Mouse (Mus musculus) E14TG2a.4 (cell line): ENCODE results near the gene Gnaq.
A peak's percentile ranks its signal among the peaks of the same experiment; 100 is the strongest.

Source experiments
- H3K27me3 ChIP-seq: 2 replicates; pipeline ENCODE4 v1.6.1; 2014; ENCODE audit warnings: low read length, control low read depth; ENCODE audit not compliant: insufficient read depth
- H3K36me3 ChIP-seq: 2 replicates; pipeline ENCODE4 v1.6.1; 2014; ENCODE audit warnings: low read length, control low read depth; ENCODE audit not compliant: insufficient read depth
- H3K4me1 ChIP-seq: replicated peaks from 2 replicates; pipeline ENCODE4 v1.6.1; 2014; ENCODE audit warnings: low read depth, low read length, control low read depth
- H3K4me3 ChIP-seq: replicated peaks from 2 replicates; pipeline ENCODE4 v1.5.1; 2014; ENCODE audit warnings: mild to moderate bottlenecking, low read length
- H3K9me3 ChIP-seq: 2 replicates; pipeline ENCODE4 v1.6.1; 2014; ENCODE audit warnings: low read length, control low read depth
- CTCF ChIP-seq: conservative IDR thresholded peaks from 2 replicates; pipeline ENCODE4 v1.5.1; 2014; ENCODE audit warnings: low read length
- NANOG ChIP-seq: IDR thresholded peaks from 2 replicates; pipeline ENCODE4 v1.6.1; 2014; ENCODE audit warnings: borderline replicate concordance, low read length, mixed read lengths
- POU5F1 ChIP-seq: IDR thresholded peaks from 2 replicates; pipeline ENCODE4 v1.6.1; 2014; ENCODE audit warnings: low read length, borderline replicate concordance

The Gnaq gene

DNA sequence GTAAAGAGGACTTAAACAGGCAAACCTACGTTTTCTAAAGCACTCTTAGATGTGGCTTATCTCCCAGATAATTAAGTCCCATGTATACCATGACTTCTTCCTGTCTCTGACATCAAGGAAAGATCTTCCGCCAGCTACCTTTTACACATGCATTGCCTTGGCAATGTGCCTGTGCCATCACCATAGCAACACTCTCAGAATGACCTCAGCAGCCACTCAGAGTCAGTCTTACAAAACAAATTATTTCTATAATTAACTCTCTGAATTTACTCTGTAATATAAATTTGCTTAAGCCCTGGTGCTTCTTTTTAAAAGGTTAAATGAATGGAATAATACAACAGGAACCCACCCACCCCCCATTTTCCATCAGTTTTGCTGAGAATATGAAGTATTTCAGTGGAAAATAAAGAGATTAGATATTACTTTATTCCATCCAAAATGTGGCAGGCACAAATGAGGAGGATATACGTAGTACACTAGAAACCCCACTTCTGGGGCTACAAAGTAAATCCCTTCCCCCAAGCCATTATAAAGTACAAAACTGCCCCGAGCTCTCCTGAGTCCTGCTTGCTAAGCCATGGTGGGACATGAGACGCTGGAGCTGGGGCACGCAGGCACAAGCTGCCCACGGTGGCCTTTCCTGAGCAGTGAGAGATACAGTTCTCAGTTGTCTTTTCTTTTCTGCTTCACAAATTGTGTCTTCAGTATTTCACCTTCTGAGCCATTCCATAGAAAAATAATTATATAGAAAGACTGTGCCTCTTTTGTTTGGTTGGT is 195.6 kb downstream of the Gnaq start:
- 0 out of 2 replicates have a peak, but pooled peaks cover 3% of the 10 kb centered on the region for H3K36me3 ChIP-seq
- H3K4me1 ChIP-seq = 0 out of 2 replicates have a peak, but pooled peaks cover 6% of the 10 kb centered on the region
- no peaks in the 10 kb centered on the region for H3K9me3 ChIP-seq
- no peak overlapping the region for H3K4me3 ChIP-seq
- TF ChIP-seq NANOG (no peak), CTCF (no peak), POU5F1 (no peak)
- H3K27me3 ChIP-seq = no peaks in the 10 kb centered on the region

DNA sequence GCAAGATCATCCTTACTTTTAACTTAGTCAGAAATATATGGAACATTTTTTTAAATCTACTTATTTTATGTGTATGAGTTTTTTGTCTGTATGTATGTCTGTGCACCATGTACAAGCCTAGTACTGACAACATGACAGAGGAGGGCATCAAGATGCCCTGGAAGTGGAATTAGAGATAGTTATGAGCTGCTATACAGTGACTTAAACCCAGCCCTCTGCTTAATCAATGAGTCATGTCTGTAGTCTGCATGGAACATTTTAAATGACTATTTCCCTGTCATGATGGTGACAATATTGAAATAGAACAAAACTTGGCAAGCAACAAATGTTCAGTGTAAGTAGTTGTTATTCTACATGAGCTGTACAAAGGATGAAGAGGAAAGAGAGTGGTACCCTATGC is 196.4 kb downstream of the Gnaq start:
- Histone ChIP-seq H3K36me3 (peaks cover 10% of the 10 kb centered on the region; the same call in 1 of the 2 replicates), H3K4me1 (no peaks in the 10 kb centered on the region), H3K9me3 (no peaks in the 10 kb centered on the region), H3K27me3 (no peaks in the 10 kb centered on the region), H3K4me3 (no peak overlapping the region)
- TF ChIP-seq CTCF = no peak
- no peak for TF ChIP-seq POU5F1
- no peak for TF ChIP-seq NANOG

DNA sequence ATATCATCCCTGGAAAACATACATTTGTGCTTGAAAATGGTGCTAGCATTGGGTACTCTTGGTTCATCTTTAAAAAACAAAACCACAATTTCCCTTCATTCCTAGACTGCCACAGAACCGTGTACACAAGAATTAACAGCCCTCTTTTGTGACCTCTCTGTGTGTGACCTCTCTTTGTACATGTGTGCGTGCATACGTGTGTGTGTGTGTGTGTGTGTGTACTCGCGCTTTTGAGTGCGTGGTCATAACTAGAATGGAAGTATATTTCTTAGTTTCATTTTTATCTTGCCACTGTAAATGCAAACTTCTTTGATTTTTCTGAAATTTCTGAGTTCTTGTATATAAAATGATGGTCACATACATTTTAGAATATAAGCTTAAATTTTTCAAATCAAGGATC is 197.0 kb downstream of the Gnaq start:
- H3K9me3 ChIP-seq = no peaks in the 10 kb centered on the region
- H3K4me3 ChIP-seq = no peak overlapping the region
- H3K36me3 ChIP-seq = peaks cover 11% of the 10 kb centered on the region; the same call in 1 of the 2 replicates
- H3K4me1 ChIP-seq = no peaks in the 10 kb centered on the region
- no peaks in the 10 kb centered on the region for H3K27me3 ChIP-seq
- TF ChIP-seq POU5F1 (no peak), CTCF (no peak), NANOG (no peak)

DNA sequence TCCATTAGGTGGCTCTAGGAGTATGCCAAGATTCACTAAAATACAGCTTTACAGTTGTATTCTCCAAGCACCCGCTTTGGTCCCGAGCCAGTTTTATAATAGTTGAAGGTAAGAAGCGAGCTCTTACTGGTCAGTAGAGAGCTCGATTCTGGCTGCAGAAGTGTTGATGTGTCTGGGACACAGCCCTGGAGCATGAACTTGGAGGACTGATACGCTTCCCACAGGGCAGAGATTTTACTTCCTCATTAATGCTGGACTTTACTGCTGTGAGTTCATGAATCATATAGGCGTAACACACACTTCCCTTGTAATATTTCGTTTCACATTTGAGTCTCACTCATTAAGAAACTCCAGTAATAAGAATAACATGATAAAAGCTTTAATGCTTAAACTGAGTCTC is 197.5 kb downstream of the Gnaq start:
- TF ChIP-seq POU5F1 = no peak
- no peak for TF ChIP-seq CTCF
- no peak for TF ChIP-seq NANOG
- Histone ChIP-seq H3K27me3 (no peaks in the 10 kb centered on the region), H3K4me1 (no peaks in the 10 kb centered on the region), H3K36me3 (peaks cover 13% of the 10 kb centered on the region; the same call in 1 of the 2 replicates), H3K4me3 (no peak overlapping the region), H3K9me3 (no peaks in the 10 kb centered on the region)

DNA sequence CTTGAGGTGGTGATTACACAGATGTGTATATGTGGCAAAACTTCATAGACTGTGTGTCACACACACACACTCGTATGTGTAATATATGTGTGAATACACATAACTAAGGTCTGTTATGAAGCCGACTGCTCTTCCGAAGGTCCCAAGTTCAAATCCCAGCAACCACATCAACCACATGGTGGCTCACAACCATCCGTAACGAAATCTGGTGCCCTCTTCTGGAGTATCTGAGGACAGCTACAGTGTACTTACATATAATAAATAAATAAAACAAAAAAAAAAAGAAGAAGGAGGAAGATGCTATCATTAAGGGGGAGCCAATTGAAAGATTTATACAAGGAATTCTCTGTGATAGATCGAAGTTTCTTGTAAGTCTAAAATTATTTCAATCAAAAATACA is 198.4 kb downstream of the Gnaq start:
- TF ChIP-seq POU5F1 = no peak
- no peak for TF ChIP-seq NANOG
- TF ChIP-seq CTCF = no peak
- Histone ChIP-seq H3K9me3 (no peaks in the 10 kb centered on the region), H3K4me3 (no peak overlapping the region), H3K4me1 (no peaks in the 10 kb centered on the region), H3K27me3 (no peaks in the 10 kb centered on the region), H3K36me3 (peaks cover 18% of the 10 kb centered on the region; the same call in 1 of the 2 replicates)

DNA sequence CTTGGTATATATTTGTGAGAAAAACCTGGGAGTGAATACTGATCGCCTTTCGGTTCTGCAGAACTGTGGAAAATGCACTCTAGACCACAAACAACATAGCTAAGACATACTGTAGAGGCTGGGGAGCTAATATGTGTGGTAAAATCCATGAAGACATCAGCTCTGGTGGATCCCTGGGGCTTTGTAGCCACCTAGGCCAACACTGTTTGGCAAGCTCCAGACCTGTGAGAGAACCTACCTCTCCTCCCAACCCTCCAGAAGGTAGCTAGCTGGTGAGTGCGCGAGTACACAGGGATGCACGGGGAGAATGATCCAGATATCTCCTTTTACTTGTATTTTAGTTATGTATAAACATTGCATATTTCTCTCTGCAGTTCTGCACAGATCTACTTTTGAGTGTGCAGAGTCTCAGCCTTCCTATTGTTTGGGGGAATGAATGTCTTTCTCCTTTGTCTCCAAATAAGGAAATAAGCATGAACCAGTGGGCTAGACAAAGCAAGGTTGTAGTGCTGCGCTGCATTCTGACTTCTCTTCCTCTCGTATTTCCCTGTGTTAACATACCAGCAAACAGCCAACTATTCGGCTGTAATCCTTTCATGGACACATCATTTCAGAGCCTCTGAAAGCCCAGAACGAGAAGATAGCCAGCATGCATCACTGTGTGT is 205.4 kb downstream of the Gnaq start:
- peaks cover 15% of the 10 kb centered on the region; the same call in 1 of the 2 replicates for H3K36me3 ChIP-seq
- TF ChIP-seq POU5F1 (no peak), CTCF (no peak), NANOG (no peak)
- no peak overlapping the region for H3K4me3 ChIP-seq
- no peaks in the 10 kb centered on the region for H3K4me1 ChIP-seq
- H3K27me3 ChIP-seq = no peaks in the 10 kb centered on the region
- H3K9me3 ChIP-seq = no peaks in the 10 kb centered on the region

DNA sequence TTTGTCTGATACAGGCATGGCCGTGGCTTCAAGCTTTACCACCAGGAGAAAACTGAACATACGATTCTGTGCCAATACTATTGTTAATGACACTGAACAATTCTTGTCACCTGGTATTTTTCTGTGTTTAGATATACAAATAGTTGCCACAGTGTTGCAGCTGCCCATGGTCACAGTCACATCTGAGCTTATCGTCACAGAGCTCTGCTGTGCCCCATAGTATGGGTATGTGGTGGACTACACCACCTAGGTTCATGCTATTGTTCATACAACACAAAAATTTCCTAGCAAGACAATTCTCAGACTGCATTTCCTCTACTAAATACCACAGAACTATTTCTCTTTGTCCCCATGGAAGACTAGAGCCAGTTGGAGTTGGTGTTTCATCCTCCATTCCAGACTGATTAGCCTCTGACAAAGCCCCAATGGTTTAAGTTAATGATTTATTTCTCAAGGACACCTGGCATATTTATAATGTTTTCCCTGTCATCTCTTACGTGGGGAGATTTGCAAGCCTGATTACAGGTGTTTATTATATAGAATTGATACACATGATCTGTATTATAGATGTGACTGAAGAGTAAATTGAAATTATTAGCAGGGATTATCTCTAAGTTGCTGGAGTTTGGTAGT is 207.4 kb downstream of the Gnaq start:
- no peaks in the 10 kb centered on the region for H3K27me3 ChIP-seq

DNA sequence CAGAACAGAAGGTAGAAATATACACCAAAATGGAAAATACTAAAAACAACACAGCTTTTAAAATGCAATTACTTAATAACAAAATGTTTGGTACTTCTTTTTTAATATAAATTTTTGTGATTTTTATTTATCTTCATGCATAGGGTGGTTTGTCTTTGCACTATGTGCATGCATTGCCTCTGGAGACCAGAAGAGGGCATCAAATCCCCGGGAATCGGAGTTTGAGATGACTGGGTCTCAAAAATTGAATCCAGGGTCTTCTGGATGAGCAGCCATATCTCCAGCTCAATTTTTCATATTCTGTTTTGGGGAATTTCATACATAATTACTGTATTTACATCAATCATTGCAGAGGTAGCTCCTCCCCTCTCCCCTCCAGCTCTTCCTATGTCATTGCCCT is 210.1 kb downstream of the Gnaq start:
- no peaks in the 10 kb centered on the region for H3K36me3 ChIP-seq
- H3K27me3 ChIP-seq = no peaks in the 10 kb centered on the region
- TF ChIP-seq CTCF (peak; percentile 80), POU5F1 (no peak), NANOG (no peak)
- peaks cover 3% of the 10 kb centered on the region; the same call in 1 of the 2 replicates for H3K4me1 ChIP-seq
- H3K9me3 ChIP-seq = no peaks in the 10 kb centered on the region
- no peak overlapping the region for H3K4me3 ChIP-seq

More for the DNA sequence above, 207.4 kb downstream of the Gnaq start:
- Histone ChIP-seq H3K4me3 (no peak overlapping the region), H3K9me3 (no peaks in the 10 kb centered on the region), H3K36me3 (0 out of 2 replicates have a peak, but pooled peaks cover 6% of the 10 kb centered on the region), H3K4me1 (no peaks in the 10 kb centered on the region)
- TF ChIP-seq CTCF = no peak
- no peak for TF ChIP-seq POU5F1
- no peak for TF ChIP-seq NANOG

DNA sequence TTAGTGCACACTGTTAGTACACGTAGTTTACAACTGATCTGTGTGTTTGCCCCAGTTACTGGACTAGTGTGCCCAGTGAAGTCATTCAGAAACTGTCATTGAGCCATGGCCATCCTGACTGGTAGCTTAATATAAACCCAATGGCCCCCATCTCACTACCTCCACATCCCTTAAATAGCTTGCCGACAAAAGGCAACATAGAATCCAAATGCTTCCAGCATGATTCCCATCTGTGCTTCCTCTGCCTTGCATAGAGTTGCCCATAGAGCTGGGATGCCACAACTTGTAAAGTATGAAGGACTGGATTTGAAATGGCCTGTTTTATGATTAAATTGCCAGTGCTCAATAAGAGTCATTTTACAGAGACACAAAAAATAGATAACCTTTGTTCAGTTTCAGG is 212.9 kb downstream of the Gnaq start:
- Histone ChIP-seq H3K36me3 (no peaks in the 10 kb centered on the region), H3K27me3 (no peaks in the 10 kb centered on the region), H3K4me1 (peaks cover 4% of the 10 kb centered on the region; the same call in 1 of the 2 replicates), H3K4me3 (no peak overlapping the region), H3K9me3 (no peaks in the 10 kb centered on the region)
- TF ChIP-seq POU5F1 (no peak), CTCF (no peak)
